Mouse (Mus musculus): Measurements from ENCODE around the gene Tulp3. TPM values are rescaled to one million over a fixed set of nuclear protein-coding genes. Genes with fewer than 3 reads are reported as not detected.
"Not testable (repeated sequence)": the region's sequence is repeated elsewhere in the genome, so short reads cannot be mapped to it uniquely, and the experiment has no call there.

Tulp3 gene
- total RNA-seq (2021) = 10 to 100 TPM; 21.7 to 23.3 TPM
- long read RNA-seq, experiment 1, partial matches to known transcripts = 0 of 8 reads
- long read RNA-seq, experiment 1, other reads (novel, unspliced or antisense) = 7 of 8 reads
- long read RNA-seq, experiment 2, partial matches to known transcripts = 0 of 11 reads
- long read RNA-seq, experiment 2, other reads (novel, unspliced or antisense) = 8 of 11 reads

- DNase-seq (ENCODE audit: low spot score in 2 of 2) = peak; percentile 96 to 98
Measured at GRCm38 (mm10) chr6:128355726-128356416, at the start of gene Tulp3. Gene Tulp3, minus strand, starts transcription at chr6:128355851.

GRCm38 (mm10) chr6:128404708-128405107 is 49.1 kb upstream of the Tulp3 start:
- DNase-seq (ENCODE audit: low spot score in 2 of 2) = no peak

- DNase-seq (ENCODE audit: low spot score in 2 of 2) = peak in 1 of 2 experiments; percentile 41
Measured at GRCm38 (mm10) chr6:128399421-128400185, 44.0 kb upstream of the Tulp3 start.

GRCm38 (mm10) chr6:128398996-128399395 is 43.3 kb upstream of the Tulp3 start, which contains the start of gene Nrip2:
Gene Nrip2, plus strand, starts transcription at chr6:128399296.
- no peak for DNase-seq (ENCODE audit: low spot score in 2 of 2)

- no peak for DNase-seq (ENCODE audit: low spot score in 2 of 2)
Measured at GRCm38 (mm10) chr6:128397574-128398261, 42.1 kb upstream of the Tulp3 start.

GRCm38 (mm10) chr6:128390683-128391082 is 35.0 kb upstream of the Tulp3 start:
- no peak for DNase-seq (ENCODE audit: low spot score in 2 of 2)

- no peak for DNase-seq (ENCODE audit: low spot score in 2 of 2)
Measured at GRCm38 (mm10) chr6:128389185-128389584, 33.5 kb upstream of the Tulp3 start.

GRCm38 (mm10) chr6:128385026-128385425 is 29.4 kb upstream of the Tulp3 start:
- DNase-seq (ENCODE audit: low spot score in 2 of 2) = no peak

- DNase-seq (ENCODE audit: low spot score in 2 of 2) = no peak
Measured at GRCm38 (mm10) chr6:128383752-128384151, 28.1 kb upstream of the Tulp3 start.

GRCm38 (mm10) chr6:128381254-128381653 is 25.6 kb upstream of the Tulp3 start:
- DNase-seq (ENCODE audit: low spot score in 2 of 2) = no peak

- DNase-seq (ENCODE audit: low spot score in 2 of 2) = not testable (repeated sequence)
Measured at GRCm38 (mm10) chr6:128380594-128381167, 25.0 kb upstream of the Tulp3 start.

GRCm38 (mm10) chr6:128379636-128380035 is 24.0 kb upstream of the Tulp3 start:
- DNase-seq (ENCODE audit: low spot score in 2 of 2) = no peak

GRCm38 (mm10) chr6:128376371-128377085 is 20.9 kb upstream of the Tulp3 start:
- no peak for DNase-seq (ENCODE audit: low spot score in 2 of 2)

- no peak for DNase-seq (ENCODE audit: low spot score in 2 of 2)
Measured at GRCm38 (mm10) chr6:128375192-128375591, 19.5 kb upstream of the Tulp3 start, which contains the start of the genes Tex52 and Gm44596. Gene Tex52, plus strand, starts transcription at chr6:128375456. Gene Gm44596, plus strand, starts transcription at chr6:128375503.

- DNase-seq (ENCODE audit: low spot score in 2 of 2) = no peak
Measured at GRCm38 (mm10) chr6:128370040-128370439, 14.4 kb upstream of the Tulp3 start.

GRCm38 (mm10) chr6:128366466-128366865 is 10.8 kb upstream of the Tulp3 start:
- DNase-seq (ENCODE audit: low spot score in 2 of 2) = no peak

GRCm38 (mm10) chr6:128364721-128365120 is 9.1 kb upstream of the Tulp3 start:
- no peak for DNase-seq (ENCODE audit: low spot score in 2 of 2)

- DNase-seq (ENCODE audit: low spot score in 2 of 2) = no peak
Measured at GRCm38 (mm10) chr6:128363007-128363825, 7.6 kb upstream of the Tulp3 start.

GRCm38 (mm10) chr6:128362381-128363006 is 6.8 kb upstream of the Tulp3 start, which contains the start of the genes Rhno1 and Foxm1:
Gene Rhno1, minus strand, starts transcription at chr6:128362911.
Gene Foxm1, plus strand, starts transcription at chr6:128362967.
- peak; percentile 78 to 83 for DNase-seq (ENCODE audit: low spot score in 2 of 2)

Measured in layer of hippocampus, postnatal 14 days (tissue).